Mouse (Mus musculus): Measurements from ENCODE around the gene Tmem217.

DNA sequence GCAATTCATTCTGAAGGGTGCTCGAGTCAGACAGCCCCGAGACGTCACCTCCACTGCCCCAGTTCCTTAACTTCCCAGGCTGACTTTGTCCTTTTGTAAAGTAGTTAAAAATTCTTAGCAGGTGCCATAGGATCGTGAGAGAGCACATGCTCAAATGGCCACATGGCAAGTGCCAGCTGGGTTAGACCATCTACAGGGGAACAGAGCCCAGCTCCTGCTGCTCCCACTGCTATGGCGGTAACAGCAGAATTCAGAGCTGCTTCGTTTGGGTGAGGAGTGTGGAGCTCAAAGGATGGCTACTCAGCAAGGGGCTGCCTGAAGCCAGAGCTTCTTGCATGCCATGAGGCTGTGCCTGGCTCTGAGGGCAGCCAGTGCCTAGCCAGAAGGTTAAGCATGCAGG lies 17.6 kb upstream of the Tmem217 start:
- TF ChIP-seq POLR2A (IDR thresholded peaks at IDR 0.05; ENCODE audit: extremely low read depth, insufficient read depth, low read length) (no peak), CTCF (IDR thresholded peaks at IDR 0.05; ENCODE audit: extremely low read depth, insufficient read depth, low read length) (no peak)

All from cortical plate, adult 2 months (tissue).